ENCODE assay signal across 9 mouse cellular contexts in the genomic region with DNA sequence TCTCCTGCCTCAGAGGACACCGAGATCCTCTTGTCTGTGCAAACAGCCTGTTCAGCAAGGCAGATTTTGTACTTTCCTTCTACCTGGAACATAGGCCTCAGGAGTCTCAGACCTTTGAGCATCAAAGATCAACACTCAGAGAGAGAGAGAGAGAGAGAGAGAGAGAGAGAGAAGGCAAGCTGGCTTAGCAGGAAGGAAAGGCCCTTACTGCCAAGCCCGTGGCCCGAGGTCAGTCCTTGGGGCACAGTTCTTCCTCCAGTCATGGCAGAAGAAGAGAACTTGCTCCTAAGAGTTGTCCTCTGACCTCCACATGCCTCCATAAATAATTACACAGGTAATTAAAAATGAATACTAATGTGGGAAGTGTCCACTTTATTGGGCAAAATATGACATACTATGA.
"Had no signal": no experiment of that assay in that cellular context is flagged by ENCODE, and none has a peak within 500 bp of the region (broad histone marks: within the 10 kb centered on the region; RNA-seq: fewer than 3 reads in every experiment).

No protein-coding gene starts in this region.

- H3K27ac ChIP-seq: intestine, embryonic 15.5 days; limb, embryonic 13.5 days; midbrain, embryonic 13.5 days; stomach, embryonic 15.5 days had no signal

- H3K4me1 ChIP-seq: intestine, embryonic 15.5 days; limb, embryonic 13.5 days; midbrain, embryonic 13.5 days; stomach, embryonic 15.5 days had no signal

- ATAC-seq: intestine, embryonic 15.5 days; midbrain, embryonic 13.5 days had no signal

- H3K9me3 ChIP-seq: intestine, embryonic 15.5 days; limb, embryonic 13.5 days; liver, embryonic 13.5 days; midbrain, embryonic 13.5 days; stomach, embryonic 15.5 days had no signal

- H3K36me3 ChIP-seq: intestine, embryonic 15.5 days; limb, embryonic 13.5 days; liver, embryonic 13.5 days; midbrain, embryonic 13.5 days; stomach, embryonic 15.5 days had no signal

- DNase-seq: left cerebral cortex, postnatal 4 days; liver, embryonic 13.5 days; lung, adult 18-20 months; right cerebral cortex, postnatal 14 days; thymus, postnatal 36 days had no signal

- H3K4me2 ChIP-seq: intestine, embryonic 15.5 days; limb, embryonic 13.5 days; liver, embryonic 13.5 days; midbrain, embryonic 13.5 days; stomach, embryonic 15.5 days had no signal

- H3K27me3 ChIP-seq: intestine, embryonic 15.5 days; limb, embryonic 13.5 days; liver, embryonic 13.5 days; midbrain, embryonic 13.5 days; stomach, embryonic 15.5 days had no signal

- H3K4me3 ChIP-seq: intestine, embryonic 15.5 days; limb, embryonic 13.5 days; liver, embryonic 13.5 days; midbrain, embryonic 13.5 days; stomach, embryonic 15.5 days had no signal

- H3K9ac ChIP-seq: intestine, embryonic 15.5 days; limb, embryonic 13.5 days; liver, embryonic 13.5 days; midbrain, embryonic 13.5 days; stomach, embryonic 15.5 days had no signal
